Mouse (Mus musculus) splenic B cell, adult 2 months (primary cell): ENCODE measurements around the gene Sh3glb2.

ENCODE experiments used
- DNase-seq: peaks from one replicate; pipeline ENCODE4 v3.0.0-alpha.2; 2011; ENCODE audit warnings: low read depth, low spot score
- H3K27me3 ChIP-seq: 2 replicates; pipeline ENCODE4 v1.6.1; 2012; ENCODE audit warnings: mild to moderate bottlenecking, low read length, moderate library complexity, mixed read lengths; ENCODE audit not compliant: control insufficient read depth, poor library complexity, insufficient read depth, severe bottlenecking
- H3K36me3 ChIP-seq: 2 replicates; pipeline ENCODE4 v1.6.1; 2012; ENCODE audit warnings: mild to moderate bottlenecking, low read length, moderate library complexity, mixed read lengths; ENCODE audit not compliant: control insufficient read depth, poor library complexity, insufficient read depth, severe bottlenecking

Gene Sh3glb2

GRCm38 (mm10) chr2:30342061-30342460 is 17.1 kb downstream of the Sh3glb2 start:
- DNase-seq: no peak
- Histone ChIP-seq H3K27me3 (no peaks in the 10 kb centered on the region), H3K36me3 (peaks cover 15% of the 10 kb centered on the region)

GRCm38 (mm10) chr2:30337179-30337578 is 22.0 kb downstream of the Sh3glb2 start:
- no peaks in the 10 kb centered on the region for H3K27me3 ChIP-seq
- H3K36me3 ChIP-seq: peaks cover 17% of the 10 kb centered on the region
- DNase-seq: no peak

GRCm38 (mm10) chr2:30336174-30336915 is 22.8 kb downstream of the Sh3glb2 start:
- DNase-seq: no peak
- Histone ChIP-seq H3K27me3 (no peaks in the 10 kb centered on the region), H3K36me3 (peaks cover 17% of the 10 kb centered on the region)

- Histone ChIP-seq H3K36me3 (peaks cover 12% of the 10 kb centered on the region), H3K27me3 (no peaks in the 10 kb centered on the region)
- DNase-seq: no peak
These were observed 23.8 kb downstream of the Sh3glb2 start for GRCm38 (mm10) chr2:30335324-30335723.

- H3K27me3 ChIP-seq: no peaks in the 10 kb centered on the region
- DNase-seq: no peak
- peaks cover 8% of the 10 kb centered on the region for H3K36me3 ChIP-seq
These were observed 30.3 kb downstream of the Sh3glb2 start for GRCm38 (mm10) chr2:30328791-30329190.

GRCm38 (mm10) chr2:30327276-30327675 is 31.9 kb downstream of the Sh3glb2 start:
- H3K27me3 ChIP-seq: no peaks in the 10 kb centered on the region
- peaks cover 11% of the 10 kb centered on the region for H3K36me3 ChIP-seq
- no peak for DNase-seq

GRCm38 (mm10) chr2:30325296-30325695 is 33.8 kb downstream of the Sh3glb2 start:
- DNase-seq: no peak
- Histone ChIP-seq H3K36me3 (peaks cover 14% of the 10 kb centered on the region), H3K27me3 (no peaks in the 10 kb centered on the region)

- no peaks in the 10 kb centered on the region for H3K27me3 ChIP-seq
- DNase-seq: no peak
- peaks cover 11% of the 10 kb centered on the region for H3K36me3 ChIP-seq
These were observed 36.0 kb downstream of the Sh3glb2 start for GRCm38 (mm10) chr2:30323111-30323510.

- H3K27me3 ChIP-seq: no peaks in the 10 kb centered on the region
- no peak for DNase-seq
- H3K36me3 ChIP-seq: peaks cover 13% of the 10 kb centered on the region
These were observed 39.9 kb downstream of the Sh3glb2 start for GRCm38 (mm10) chr2:30319260-30319659.

- no peak for DNase-seq
- H3K27me3 ChIP-seq: no peaks in the 10 kb centered on the region
- peaks cover 12% of the 10 kb centered on the region for H3K36me3 ChIP-seq
These were observed 42.2 kb downstream of the Sh3glb2 start for GRCm38 (mm10) chr2:30316955-30317354.

- H3K27me3 ChIP-seq: no peaks in the 10 kb centered on the region
- DNase-seq: peak; percentile 11
- H3K36me3 ChIP-seq: peaks cover 14% of the 10 kb centered on the region
These were observed 43.0 kb downstream of the Sh3glb2 start for GRCm38 (mm10) chr2:30316136-30316535.

GRCm38 (mm10) chr2:30311481-30311880 is 47.7 kb downstream of the Sh3glb2 start:
- no peak for DNase-seq

GRCm38 (mm10) chr2:30309351-30309750 is 49.8 kb downstream of the Sh3glb2 start:
- Histone ChIP-seq H3K27me3 (no peaks in the 10 kb centered on the region), H3K36me3 (peaks cover 22% of the 10 kb centered on the region)
- no peak for DNase-seq

More at GRCm38 (mm10) chr2:30311481-30311880, 47.7 kb downstream of the Sh3glb2 start:
- H3K27me3 ChIP-seq: no peaks in the 10 kb centered on the region
- H3K36me3 ChIP-seq: peaks cover 21% of the 10 kb centered on the region

GRCm38 (mm10) chr2:30306087-30306486 is 53.0 kb downstream of the Sh3glb2 start:
- Histone ChIP-seq H3K27me3 (no peaks in the 10 kb centered on the region), H3K36me3 (peaks cover 19% of the 10 kb centered on the region)
- no peak for DNase-seq

- no peak for DNase-seq
- H3K36me3 ChIP-seq: peaks cover 14% of the 10 kb centered on the region
- H3K27me3 ChIP-seq: no peaks in the 10 kb centered on the region
These were observed 59.2 kb downstream of the Sh3glb2 start for GRCm38 (mm10) chr2:30299966-30300365.

- Histone ChIP-seq H3K27me3 (no peaks in the 10 kb centered on the region), H3K36me3 (peaks cover 13% of the 10 kb centered on the region)
- peak; percentile 13 for DNase-seq
These were observed 59.6 kb downstream of the Sh3glb2 start for GRCm38 (mm10) chr2:30299525-30299924.
